Mouse (Mus musculus) embryonic fibroblast, embryonic 13.5 days (primary cell): Measurements from ENCODE around the gene Lmnb2. TPM values are rescaled to one million over a fixed set of nuclear protein-coding genes. Genes with fewer than 3 reads are reported as not detected.

Experiments used
- H3K27ac ChIP-seq: 2 replicates; pipeline ENCODE4 v1.5.1; 2012; ENCODE audit warnings: low read length, control low read depth, inconsistent platforms; ENCODE audit not compliant: insufficient read depth
- H3K4me1 ChIP-seq: 2 replicates; pipeline ENCODE4 v1.6.1; 2011; ENCODE audit warnings: low read length; ENCODE audit not compliant: control insufficient read depth, insufficient read depth
- H3K4me3 ChIP-seq: 2 replicates; pipeline ENCODE4 v1.5.1; 2011; ENCODE audit warnings: mild to moderate bottlenecking, control low read depth, low read length; ENCODE audit not compliant: insufficient read depth
- CTCF ChIP-seq: IDR thresholded peaks from 2 replicates; pipeline ENCODE4 v1.5.1; 2011; ENCODE audit warnings: mild to moderate bottlenecking, control low read depth, low read length, moderate library complexity, borderline replicate concordance; ENCODE audit not compliant: insufficient read depth
- POLR2A ChIP-seq: IDR thresholded peaks from 2 replicates; pipeline ENCODE4 v1.6.1; 2011; ENCODE audit warnings: low read depth, mild to moderate bottlenecking, control low read depth, low read length, moderate library complexity
- polyA plus RNA-seq: library from polyadenylated mRNA; stranded (reverse); fragments of >200 nt; gene quantifications from 2 replicates; pipeline ENCODE4 v1.2.4, GENCODE M21; 2011; ENCODE audit warnings: low read depth; ENCODE audit not compliant: missing spikeins, insufficient read length

The Lmnb2 gene
- polyA plus RNA-seq, 1 experiment = 14.7 TPM

- Histone ChIP-seq H3K27ac (no peak overlapping the region), H3K4me1 (no peaks in the 10 kb centered on the region), H3K4me3 (no peak overlapping the region)
- TF ChIP-seq POLR2A (no peak), CTCF (no peak)
These were observed 4.6 kb downstream of the Lmnb2 start for GRCm38 (mm10) chr10:80913364-80914011.

GRCm38 (mm10) chr10:80911891-80912290 lies 6.2 kb downstream of the Lmnb2 start:
- Histone ChIP-seq H3K4me3 (no peak overlapping the region), H3K27ac (no peak overlapping the region), H3K4me1 (no peaks in the 10 kb centered on the region)
- TF ChIP-seq POLR2A = no peak

- Histone ChIP-seq H3K4me1 (no peaks in the 10 kb centered on the region), H3K4me3 (no peak overlapping the region), H3K27ac (no peak overlapping the region)
- TF ChIP-seq POLR2A = no peak
- TF ChIP-seq CTCF = no peak
These were observed 6.7 kb downstream of the Lmnb2 start for GRCm38 (mm10) chr10:80911354-80911753.

GRCm38 (mm10) chr10:80909375-80910162 lies 8.5 kb downstream of the Lmnb2 start:
- TF ChIP-seq POLR2A (no peak), CTCF (no peak)
- Histone ChIP-seq H3K27ac (no peak overlapping the region), H3K4me3 (no peak overlapping the region), H3K4me1 (no peaks in the 10 kb centered on the region)

- no peak overlapping the region for H3K4me3 ChIP-seq
- TF ChIP-seq CTCF (no peak), POLR2A (no peak)
- no peak overlapping the region for H3K27ac ChIP-seq
- H3K4me1 ChIP-seq = no peaks in the 10 kb centered on the region
These were observed 13.3 kb downstream of the Lmnb2 start for GRCm38 (mm10) chr10:80904709-80905108.

GRCm38 (mm10) chr10:80904004-80904693 lies 13.9 kb downstream of the Lmnb2 start:
- no peak for TF ChIP-seq POLR2A
- TF ChIP-seq CTCF = no peak
- no peak overlapping the region for H3K4me3 ChIP-seq
- no peak overlapping the region for H3K27ac ChIP-seq
- 0 out of 2 replicates have a peak, but pooled peaks cover 3% of the 10 kb centered on the region for H3K4me1 ChIP-seq

- Histone ChIP-seq H3K27ac (no peak overlapping the region), H3K4me1 (0 out of 2 replicates have a peak, but pooled peaks cover 3% of the 10 kb centered on the region), H3K4me3 (no peak overlapping the region)
- TF ChIP-seq CTCF (no peak), POLR2A (no peak)
These were observed 14.8 kb downstream of the Lmnb2 start for GRCm38 (mm10) chr10:80903282-80903681.

- Histone ChIP-seq H3K27ac (no peak overlapping the region), H3K4me3 (no peak overlapping the region), H3K4me1 (0 out of 2 replicates have a peak, but pooled peaks cover 3% of the 10 kb centered on the region)
- TF ChIP-seq CTCF (no peak), POLR2A (no peak)
These were observed 15.6 kb downstream of the Lmnb2 start for GRCm38 (mm10) chr10:80902273-80902940.
